Mouse (Mus musculus) forebrain, embryonic 15.5 days (tissue): ENCODE results near the gene Zfp697. TPM values are rescaled to one million over a fixed set of nuclear protein-coding genes. Genes with fewer than 3 reads are reported as not detected.
A peak's percentile ranks its signal among the peaks of the same experiment; 100 is the strongest.
"Not testable (repeated sequence)": the region's sequence is repeated elsewhere in the genome, so short reads cannot be mapped to it uniquely, and the experiment has no call there.

Source experiments
- ATAC-seq: fragments of 200-750 bp; cut with Nextera tagmentation; replicated peaks from 2 replicates; pipeline ENCODE4 v1.8.0; 2017; ENCODE audit warnings: mild to moderate bottlenecking, moderate TSS enrichment, moderate library complexity
- H3K27ac ChIP-seq: fragments of 300-500 bp; sonication (generic); replicated peaks from 2 replicates; pipeline ENCODE4 v1.5.1; 2015; ENCODE audit warnings: mild to moderate bottlenecking, inconsistent platforms
- H3K27me3 ChIP-seq: fragments of 300-500 bp; sonication (generic); 2 replicates; pipeline ENCODE4 v1.6.1; 2015; ENCODE audit warnings: inconsistent platforms
- H3K36me3 ChIP-seq: fragments of 300-500 bp; sonication (generic); 2 replicates; pipeline ENCODE4 v1.6.1; 2015; ENCODE audit warnings: mild to moderate bottlenecking, inconsistent platforms
- H3K4me1 ChIP-seq: fragments of 300-500 bp; sonication (generic); 2 replicates; pipeline ENCODE4 v1.6.1; 2015; ENCODE audit warnings: inconsistent platforms
- H3K4me2 ChIP-seq: fragments of 300-500 bp; sonication (generic); replicated peaks from 2 replicates; pipeline ENCODE4 v1.6.1; 2015; ENCODE audit warnings: mild to moderate bottlenecking, inconsistent platforms
- H3K4me3 ChIP-seq: fragments of 300-500 bp; sonication (generic); 2 replicates; pipeline ENCODE4 v1.5.1; 2015; ENCODE audit warnings: mild to moderate bottlenecking, inconsistent platforms
- H3K9ac ChIP-seq: fragments of 300-500 bp; sonication (generic); replicated peaks from 2 replicates; pipeline ENCODE4 v1.6.1; 2015; ENCODE audit warnings: mild to moderate bottlenecking, inconsistent platforms
- H3K9me3 ChIP-seq: fragments of 300-500 bp; sonication (generic); 2 replicates; pipeline ENCODE4 v1.6.1; 2016; ENCODE audit warnings: inconsistent platforms
- WGBS: fragments of 180-500 bp; shearing (Covaris S2); methylation state at CpG from one replicate; pipeline ENCODE4 v1.1.7; 2015; ENCODE audit warnings: mixed read lengths; 5-methylcytosine and 5-hydroxymethylcytosine counted together
- polyA plus RNA-seq: library from polyadenylated mRNA; unstranded; fragments of >200 nt; fragmentation: Nextera tagmentation; extraction: Ambion mirVana; gene quantifications from 2 replicates; pipeline ENCODE4 v1.2.1, GENCODE M21; 2015

The Zfp697 gene
- polyA plus RNA-seq, 1 experiment from 2014 or later: 15.5 TPM

- Histone ChIP-seq H3K4me2 (no peak overlapping the region), H3K9ac (no peak overlapping the region), H3K27me3 (no peaks in the 10 kb centered on the region), H3K4me3 (no peak overlapping the region), H3K9me3 (no peaks in the 10 kb centered on the region), H3K4me1 (peaks cover 8% of the 10 kb centered on the region), H3K36me3 (no peaks in the 10 kb centered on the region), H3K27ac (no peak overlapping the region)
- WGBS: 89% methylated on average over 4 of the region's 4 CpGs
- no peak for ATAC-seq
These were observed 4.0 kb upstream of the Zfp697 start for GRCm38 (mm10) chr3:98378267-98378666.

GRCm38 (mm10) chr3:98379236-98379635, 3.0 kb upstream of the Zfp697 start:
- Histone ChIP-seq H3K4me3 (no peak overlapping the region), H3K36me3 (no peaks in the 10 kb centered on the region), H3K4me2 (no peak overlapping the region), H3K27ac (no peak overlapping the region), H3K4me1 (peaks cover 18% of the 10 kb centered on the region), H3K27me3 (no peaks in the 10 kb centered on the region), H3K9ac (no peak overlapping the region), H3K9me3 (no peaks in the 10 kb centered on the region)
- no peak for ATAC-seq
- 41% methylated on average over 7 of the region's 7 CpGs for WGBS

- Histone ChIP-seq H3K36me3 (no peaks in the 10 kb centered on the region), H3K27ac (peak overlapping the region; percentile 89), H3K4me2 (peak overlapping the region; percentile 90), H3K9me3 (no peaks in the 10 kb centered on the region), H3K9ac (peak overlapping the region; percentile 91), H3K4me3 (peak overlapping the region; percentile 82), H3K27me3 (no peaks in the 10 kb centered on the region), H3K4me1 (peaks cover 22% of the 10 kb centered on the region)
- no peak; the same call in 1 of the 2 replicates for ATAC-seq
- 7% methylated on average over 17 of the region's 17 CpGs for WGBS
These were observed 500 bp upstream of the Zfp697 start for GRCm38 (mm10) chr3:98381677-98382245.

GRCm38 (mm10) chr3:98383024-98383790, 946 bp downstream of the Zfp697 start:
- peak overlapping the region; percentile 89 for H3K27ac ChIP-seq
- H3K4me1 ChIP-seq: peaks cover 30% of the 10 kb centered on the region
- WGBS: 7% methylated on average over 21 of the region's 21 CpGs
- no peaks in the 10 kb centered on the region for H3K27me3 ChIP-seq
- H3K4me2 ChIP-seq: peak overlapping the region; percentile 90
- no peaks in the 10 kb centered on the region for H3K36me3 ChIP-seq
- H3K9me3 ChIP-seq: no peaks in the 10 kb centered on the region
- H3K4me3 ChIP-seq: peak overlapping the region; percentile 82
- peak overlapping the region; percentile 91 for H3K9ac ChIP-seq
- peak; percentile 40 for ATAC-seq

GRCm38 (mm10) chr3:98387086-98387485, 4.8 kb downstream of the Zfp697 start:
- Histone ChIP-seq H3K9ac (no peak overlapping the region), H3K4me1 (peaks cover 25% of the 10 kb centered on the region), H3K27ac (no peak overlapping the region), H3K27me3 (no peaks in the 10 kb centered on the region), H3K9me3 (no peaks in the 10 kb centered on the region), H3K36me3 (no peaks in the 10 kb centered on the region), H3K4me3 (no peak overlapping the region), H3K4me2 (no peak overlapping the region)
- WGBS: 66% methylated on average over 4 of the region's 4 CpGs
- ATAC-seq: no peak

GRCm38 (mm10) chr3:98387756-98388155, 5.5 kb downstream of the Zfp697 start:
- WGBS: 87% methylated on average over 7 of the region's 7 CpGs
- Histone ChIP-seq H3K4me1 (peaks cover 25% of the 10 kb centered on the region), H3K27ac (no peak overlapping the region), H3K9ac (no peak overlapping the region), H3K4me2 (no peak overlapping the region), H3K4me3 (no peak overlapping the region), H3K36me3 (no peaks in the 10 kb centered on the region), H3K9me3 (no peaks in the 10 kb centered on the region), H3K27me3 (no peaks in the 10 kb centered on the region)
- no peak for ATAC-seq

- H3K36me3 ChIP-seq: no peaks in the 10 kb centered on the region
- H3K4me3 ChIP-seq: no peak overlapping the region
- no peak overlapping the region for H3K27ac ChIP-seq
- H3K9me3 ChIP-seq: no peaks in the 10 kb centered on the region
- H3K4me2 ChIP-seq: no peak overlapping the region
- WGBS: 63% methylated on average over 3 of the region's 3 CpGs
- peaks cover 12% of the 10 kb centered on the region; the same call in 1 of the 2 replicates for H3K4me1 ChIP-seq
- no peaks in the 10 kb centered on the region for H3K27me3 ChIP-seq
- no peak overlapping the region for H3K9ac ChIP-seq
- 0 out of 2 replicates have a peak, but pooled peaks have one; percentile 43 for ATAC-seq
These were observed 7.0 kb downstream of the Zfp697 start for GRCm38 (mm10) chr3:98389305-98389704.

- not testable (repeated sequence) for H3K9me3 ChIP-seq, H3K4me2 ChIP-seq, H3K9ac ChIP-seq, ATAC-seq, H3K36me3 ChIP-seq, H3K4me1 ChIP-seq, H3K4me3 ChIP-seq, H3K27me3 ChIP-seq, H3K27ac ChIP-seq
- WGBS: 88% methylated on average over 7 of the region's 9 CpGs
These were observed 22.1 kb downstream of the Zfp697 start for GRCm38 (mm10) chr3:98404268-98404895.

GRCm38 (mm10) chr3:98405877-98406276, 23.6 kb downstream of the Zfp697 start:
- H3K27me3 ChIP-seq, H3K9me3 ChIP-seq, H3K36me3 ChIP-seq, H3K27ac ChIP-seq, H3K4me3 ChIP-seq, ATAC-seq, H3K4me1 ChIP-seq, H3K9ac ChIP-seq, H3K4me2 ChIP-seq: not testable (repeated sequence)
- 91% methylated on average over 6 of the region's 6 CpGs for WGBS

- not testable (repeated sequence) for H3K27me3 ChIP-seq, H3K4me1 ChIP-seq, H3K4me2 ChIP-seq, H3K4me3 ChIP-seq, H3K36me3 ChIP-seq, H3K9me3 ChIP-seq, ATAC-seq, H3K9ac ChIP-seq, H3K27ac ChIP-seq
- 65% methylated on average over 12 of the region's 12 CpGs for WGBS
These were observed 24.4 kb downstream of the Zfp697 start for GRCm38 (mm10) chr3:98406569-98407144.

GRCm38 (mm10) chr3:98407261-98407780, 25.1 kb downstream of the Zfp697 start:
- not testable (repeated sequence) for H3K9me3 ChIP-seq, H3K4me1 ChIP-seq, H3K27ac ChIP-seq, H3K4me2 ChIP-seq, H3K9ac ChIP-seq, H3K27me3 ChIP-seq, ATAC-seq, H3K36me3 ChIP-seq, H3K4me3 ChIP-seq
- WGBS: 66% methylated on average over 5 of the region's 5 CpGs
